In genomic region chr4:84768161-84768560, GRCm38 (mm10) we compare ENCODE assay signal across 9 mouse cellular contexts.
DNase-seq lines count a peak whose midpoint lies in the region; ATAC-seq and TF ChIP-seq lines count a peak whose summit lies in the region.
"Had no signal": no experiment of that assay in that cellular context is flagged by ENCODE, and none has a peak within 500 bp of the region (broad histone marks: within the 10 kb centered on the region; RNA-seq: fewer than 3 reads in every experiment).

No protein-coding gene starts in this region.

- H3K4me3 ChIP-seq in intestine, embryonic 14.5 days (ENCODE audit: low read depth, low read length), result no peak overlapping the region; the same call in 1 of the 2 replicates
- no peak overlapping the region for H3K4me3 ChIP-seq in liver, embryonic 11.5 days (ENCODE audit: low read depth, low read length)

- H3K27ac ChIP-seq in intestine, embryonic 14.5 days (ENCODE audit: low read depth), result no peak overlapping the region
- H3K27ac ChIP-seq in liver, embryonic 11.5 days (ENCODE audit: low read depth, low read length), result no peak overlapping the region

- in situ Hi-C loops in Patski (cut with MboI; ENCODE audit: low pct_unique_long_range_greater_than_20kb), result no loop called here

- 9% methylated on average over 11 of the region's 11 CpGs for WGBS in intestine, embryonic 14.5 days
- WGBS in liver, embryonic 11.5 days, result 36% methylated on average over 11 of the region's 11 CpGs

- ATAC-seq in Patski, result no peak
- ATAC-seq in intestine, embryonic 14.5 days (replicated peaks; ENCODE audit: low FRiP score, low TSS enrichment, low read depth), result no peak
- ATAC-seq in liver, embryonic 11.5 days (replicated peaks; ENCODE audit: low FRiP score), result 0 out of 2 replicates have a peak, but pooled peaks have one; percentile 18

- peak overlapping the region; percentile 43 for H3K4me2 ChIP-seq in intestine, embryonic 14.5 days (ENCODE audit: low read length)
- no peak overlapping the region for H3K4me2 ChIP-seq in liver, embryonic 11.5 days

- H3K9me3 ChIP-seq in intestine, embryonic 14.5 days (ENCODE audit: control insufficient read depth, low read length), result no peaks in the 10 kb centered on the region
- no peaks in the 10 kb centered on the region for H3K9me3 ChIP-seq in liver, embryonic 11.5 days (ENCODE audit: control insufficient read depth, low read length)

- DNase-seq in embryo, embryonic 10 days (ENCODE audit: low spot score), result peak; percentile 52
- DNase-seq in embryo, embryonic 9.5 days (ENCODE audit: extremely low spot score), result no peak
- DNase-seq in Patski (ENCODE audit: low read depth, low spot score), result no peak
- DNase-seq in intestine, embryonic 14.5 days (ENCODE audit: low spot score), result peak; percentile 63
- DNase-seq in liver, embryonic 11.5 days (ENCODE audit: low spot score), result no peak
- DNase-seq in cerebellum, adult 18-20 months, result no peak
- no peak for DNase-seq in cerebellum, adult 8-10 months
- no peak for DNase-seq in layer of hippocampus, adult 9-10 months (ENCODE audit: low spot score)
- DNase-seq: adrenal gland, postnatal 36 days had no signal

- CTCF ChIA-PET in Patski (lab: Charles Lee), result no interaction called here

- H3K4me1 ChIP-seq in intestine, embryonic 14.5 days (replicated peaks; ENCODE audit: control insufficient read depth, insufficient read depth, low read length), result 0 out of 2 replicates have a peak, but pooled peaks cover 4% of the 10 kb centered on the region
- no peaks in the 10 kb centered on the region for H3K4me1 ChIP-seq in liver, embryonic 11.5 days (replicated peaks; ENCODE audit: control insufficient read depth, insufficient read depth, low read length)

- no peak overlapping the region for H3K9ac ChIP-seq in intestine, embryonic 14.5 days (ENCODE audit: low read length)
- no peak overlapping the region for H3K9ac ChIP-seq in liver, embryonic 11.5 days (ENCODE audit: low read depth, low read length)

- peak; percentile 13 for TF ChIP-seq CTCF in Patski (IDR thresholded peaks at IDR 0.05)

- H3K36me3 ChIP-seq in intestine, embryonic 14.5 days (ENCODE audit: control insufficient read depth, insufficient read depth, low read length), result no peaks in the 10 kb centered on the region
- H3K36me3 ChIP-seq in liver, embryonic 11.5 days (ENCODE audit: control insufficient read depth, insufficient read depth, low read length), result no peaks in the 10 kb centered on the region

- H3K27me3 ChIP-seq in Patski, result no peaks in the 10 kb centered on the region
- no peaks in the 10 kb centered on the region for H3K27me3 ChIP-seq in intestine, embryonic 14.5 days (replicated peaks; ENCODE audit: control insufficient read depth, insufficient read depth, low read length)
- no peaks in the 10 kb centered on the region for H3K27me3 ChIP-seq in liver, embryonic 11.5 days (replicated peaks; ENCODE audit: control insufficient read depth, insufficient read depth, low read length)

- POLR2A ChIA-PET in Patski (lab: Charles Lee), result interaction anchor here (0.7 kb wide), 2 partner anchors 257 to 642 kb away, joined by 3 read pairs; no protein-coding TSS in a partner anchor

Comparison
In these comparisons a context has a peak if more than half of its experiments do, and no peak if none do; other contexts are left out.
1. DNase-seq: peak in embryo, embryonic 10 days (single experiment) and intestine, embryonic 14.5 days (single experiment); none in embryo, embryonic 9.5 days (single experiment), Patski (single experiment), liver, embryonic 11.5 days (single experiment), cerebellum, adult 18-20 months (0 of 2), cerebellum, adult 8-10 months (single experiment) and layer of hippocampus, adult 9-10 months (single experiment).